Mouse (Mus musculus): ENCODE measurements around the gene Rab28. TPM values are rescaled to one million over a fixed set of nuclear protein-coding genes. Genes with fewer than 3 reads are reported as not detected.

Gene Rab28
- polyA plus RNA-seq, 1 experiment = 29.6 TPM

DNA sequence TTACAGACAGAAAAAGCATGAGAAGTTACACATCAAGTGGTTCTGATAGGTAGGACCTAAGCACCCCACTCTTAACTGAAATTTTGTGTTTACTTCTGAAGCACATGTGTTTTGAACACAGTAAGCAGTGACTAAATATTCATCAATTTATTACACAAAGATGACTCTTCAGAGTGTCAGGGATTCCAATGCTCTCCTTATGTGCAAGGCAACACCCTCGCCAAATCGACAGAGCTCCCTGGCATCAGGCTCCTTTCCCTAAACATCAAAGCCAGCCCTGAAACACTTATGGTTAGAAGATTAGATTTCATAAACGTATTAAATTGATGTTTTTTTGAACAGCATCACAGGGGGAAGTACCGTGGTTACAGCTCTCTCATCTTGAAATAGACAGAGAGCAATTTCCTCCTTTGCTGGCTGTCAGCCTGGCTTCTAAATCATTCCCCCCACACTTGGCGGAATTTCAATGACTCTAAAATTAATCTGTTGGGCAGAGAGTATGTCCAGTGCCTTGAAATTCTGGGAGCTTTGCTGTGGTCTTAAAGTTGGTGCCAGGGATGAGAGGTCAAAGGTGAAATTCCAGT, 97.4 kb downstream of the Rab28 start:
- TF ChIP-seq POLR2A (IDR thresholded peaks at IDR 0.05; ENCODE audit: borderline replicate concordance, control insufficient read depth, low read depth, low read length) = no peak
- TF ChIP-seq CTCF (IDR thresholded peaks at IDR 0.05; ENCODE audit: control insufficient read depth, insufficient read depth, low read length) = no peak
- Histone ChIP-seq H3K4me1 (ENCODE audit: control insufficient read depth, insufficient read depth, low read length) (no peaks in the 10 kb centered on the region; the same call in 1 of the 2 replicates), H3K4me3 (replicated peaks; ENCODE audit: control insufficient read depth, low read depth, low read length) (no peak overlapping the region), H3K27ac (ENCODE audit: control insufficient read depth, insufficient read depth, low read depth, low read length, poor library complexity) (no peak overlapping the region)
- WGBS = 24% methylated on average over 5 of the region's 5 CpGs

DNA sequence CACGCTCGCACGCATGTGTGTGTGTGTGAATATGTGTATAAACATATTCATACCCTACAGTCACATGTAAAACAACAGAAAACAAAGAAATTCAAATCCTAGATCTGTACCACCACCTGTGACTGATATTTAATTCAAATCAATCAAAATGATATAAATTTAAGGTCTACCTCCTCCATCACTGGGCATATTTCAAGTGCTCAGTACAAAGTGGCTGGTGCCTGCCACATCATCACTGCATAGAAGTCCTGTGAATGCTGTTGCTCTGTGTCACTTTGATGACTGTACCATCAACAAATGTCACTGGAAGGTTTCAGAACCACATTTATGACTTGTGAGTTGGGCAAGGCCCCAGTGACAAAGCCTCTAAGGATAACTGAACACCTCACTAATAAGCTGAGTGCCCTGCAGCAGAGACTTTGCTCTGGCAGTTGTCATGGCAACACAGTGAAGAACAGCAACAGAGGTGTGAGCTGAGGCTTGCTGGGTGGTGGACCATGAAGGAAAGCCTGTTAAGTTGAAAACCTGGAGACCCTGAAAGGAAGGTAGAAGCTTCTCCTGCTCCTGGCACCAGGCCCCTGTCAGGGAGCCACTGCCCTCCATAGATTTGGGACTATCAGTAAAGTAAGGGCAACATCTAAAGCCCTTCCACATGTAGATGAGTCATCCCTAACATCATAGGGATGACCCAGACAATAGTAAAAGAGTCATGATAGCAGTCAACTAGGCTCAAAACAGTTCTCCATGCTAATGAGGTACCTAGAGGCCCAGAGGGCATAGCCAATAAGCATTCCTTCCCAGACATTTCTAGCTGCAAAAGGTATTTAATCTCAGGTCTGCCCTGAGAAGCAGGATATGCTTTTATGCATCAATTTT, 111.5 kb downstream of the Rab28 start:
- TF ChIP-seq POLR2A (IDR thresholded peaks at IDR 0.05; ENCODE audit: borderline replicate concordance, control insufficient read depth, low read depth, low read length) (no peak), CTCF (IDR thresholded peaks at IDR 0.05; ENCODE audit: control insufficient read depth, insufficient read depth, low read length) (no peak)
- WGBS = 93% methylated on average over 3 of the region's 3 CpGs
- H3K4me1 ChIP-seq (ENCODE audit: control insufficient read depth, insufficient read depth, low read length) = no peaks in the 10 kb centered on the region

DNA sequence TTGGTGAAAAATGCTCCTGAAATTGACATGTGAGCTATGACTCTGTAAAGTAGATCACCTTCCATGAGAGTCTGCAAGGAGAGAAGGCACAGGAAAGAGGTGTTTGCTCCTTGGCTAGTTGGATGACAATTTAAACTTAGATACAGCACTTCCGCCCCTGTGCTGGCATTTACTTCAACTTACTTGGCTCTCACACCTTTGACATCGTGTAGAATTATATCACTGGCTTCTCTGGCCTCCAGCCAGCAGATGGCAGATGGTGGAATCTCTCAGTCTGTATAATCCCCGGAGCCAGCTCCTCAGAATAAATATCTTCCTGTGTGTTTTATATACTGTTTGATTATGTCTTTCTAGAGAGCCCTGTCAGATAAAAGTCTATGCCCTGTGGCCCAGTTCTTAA, 112.8 kb downstream of the Rab28 start:
- no peak overlapping the region for H3K4me3 ChIP-seq (replicated peaks; ENCODE audit: control insufficient read depth, low read depth, low read length)
- H3K4me1 ChIP-seq (ENCODE audit: control insufficient read depth, insufficient read depth, low read length) = no peaks in the 10 kb centered on the region
- 58% methylated on average over 3 of the region's 3 CpGs for WGBS
- no peak for TF ChIP-seq POLR2A (IDR thresholded peaks at IDR 0.05; ENCODE audit: borderline replicate concordance, control insufficient read depth, low read depth, low read length)
- H3K27ac ChIP-seq (ENCODE audit: control insufficient read depth, insufficient read depth, low read depth, low read length, poor library complexity) = no peak overlapping the region

More for the DNA sequence above, 111.5 kb downstream of the Rab28 start:
- Histone ChIP-seq H3K27ac (ENCODE audit: control insufficient read depth, insufficient read depth, low read depth, low read length, poor library complexity) (no peak overlapping the region), H3K4me3 (replicated peaks; ENCODE audit: control insufficient read depth, low read depth, low read length) (no peak overlapping the region)

DNA sequence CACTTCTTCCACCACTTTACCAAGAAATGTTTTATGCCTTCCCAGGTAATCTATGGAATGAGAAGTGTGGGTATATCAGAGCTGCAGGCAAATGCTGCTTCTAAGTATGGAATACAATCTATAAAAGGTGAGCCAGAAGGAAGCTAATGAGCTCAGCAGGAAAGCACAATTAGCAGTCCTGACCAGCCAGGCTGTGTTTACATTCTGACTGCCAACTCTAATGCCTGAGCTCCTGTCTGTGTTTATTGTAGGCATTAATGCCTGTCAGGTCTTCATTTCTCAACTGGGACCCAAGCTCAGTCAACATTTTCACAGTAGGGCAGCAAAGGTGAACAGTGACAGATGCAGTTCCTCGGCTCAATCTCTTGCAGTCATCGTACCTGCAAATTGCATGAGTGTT, 129.9 kb downstream of the Rab28 start:
- WGBS = 80% methylated on average over 2 of the region's 2 CpGs
- Histone ChIP-seq H3K27ac (ENCODE audit: control insufficient read depth, insufficient read depth, low read depth, low read length, poor library complexity) (no peak overlapping the region), H3K4me1 (ENCODE audit: control insufficient read depth, insufficient read depth, low read length) (no peaks in the 10 kb centered on the region), H3K4me3 (replicated peaks; ENCODE audit: control insufficient read depth, low read depth, low read length) (no peak overlapping the region)
- no peak for TF ChIP-seq CTCF (IDR thresholded peaks at IDR 0.05; ENCODE audit: control insufficient read depth, insufficient read depth, low read length)
- TF ChIP-seq POLR2A (IDR thresholded peaks at IDR 0.05; ENCODE audit: borderline replicate concordance, control insufficient read depth, low read depth, low read length) = no peak

Other genes with a start within 250 kb of the Rab28 start
- gene Nkx3-2, start 56.3 kb upstream of the Rab28 start, polyA plus RNA-seq (2011; ENCODE audit: insufficient read depth, insufficient read length, low replicate concordance, missing spikeins) = not detected in 2 replicates
- gene Bod1l, start 136.2 kb upstream of the Rab28 start, polyA plus RNA-seq (2011; ENCODE audit: insufficient read depth, insufficient read length, low replicate concordance, missing spikeins) = 14.9 and 34.7 TPM in 2 replicates

All from bone marrow, adult 2 months (tissue).